Mouse (Mus musculus) lung, adult 2 months (tissue): Measurements from ENCODE around the gene Tcf25.

Experiments
- CTCF ChIP-seq: fragments of 200-500 bp; IDR thresholded peaks from 2 replicates; pipeline ENCODE4 v1.5.1; 2011; ENCODE audit warnings: mild to moderate bottlenecking, low read length, control low read depth; ENCODE audit not compliant: insufficient read depth
- POLR2A ChIP-seq: fragments of 200-500 bp; IDR thresholded peaks from 2 replicates; pipeline ENCODE4 v1.6.1; 2011; ENCODE audit warnings: low read depth, mild to moderate bottlenecking, control low read depth, low read length, borderline replicate concordance; ENCODE audit errors: extremely low read depth

GRCm38 (mm10) chr8:123333864-123334263, 39.7 kb upstream of the Tcf25 start:
- TF ChIP-seq CTCF, result no peak
- no peak for TF ChIP-seq POLR2A
